ENCODE assay signal across 16 mouse cellular contexts in genomic region chr9:45471691-45472090, GRCm38 (mm10). TPM values are rescaled to one million over a fixed set of nuclear protein-coding genes. Genes with fewer than 3 reads are reported as not detected.
DNase-seq lines count a peak whose midpoint lies in the region; ATAC-seq lines count a peak whose summit lies in the region.
"Had no signal": no experiment of that assay in that cellular context is flagged by ENCODE, and none has a peak within 500 bp of the region (broad histone marks: within the 10 kb centered on the region; RNA-seq: fewer than 3 reads in every experiment).

No protein-coding gene starts in this region.

- H3K9me3 ChIP-seq in hindbrain, embryonic 12.5 days (replicated peaks), result no peaks in the 10 kb centered on the region
- H3K9me3 ChIP-seq in hindbrain, embryonic 10.5 days, result no peaks in the 10 kb centered on the region
- no peaks in the 10 kb centered on the region for H3K9me3 ChIP-seq in forebrain, embryonic 14.5 days (replicated peaks; ENCODE audit: control insufficient read depth, low read length)
- no peaks in the 10 kb centered on the region for H3K9me3 ChIP-seq in midbrain, embryonic 16.5 days (replicated peaks; ENCODE audit: control insufficient read depth, low read length, poor library complexity, severe bottlenecking)
- H3K9me3 ChIP-seq: G1E; neural tube, embryonic 12.5 days had no signal

- H3K4me3 ChIP-seq in hindbrain, embryonic 12.5 days, result no peak overlapping the region
- no peak overlapping the region for H3K4me3 ChIP-seq in hindbrain, embryonic 10.5 days
- no peak overlapping the region for H3K4me3 ChIP-seq in forebrain, embryonic 14.5 days (ENCODE audit: low read depth, low read length)
- H3K4me3 ChIP-seq in midbrain, embryonic 16.5 days (ENCODE audit: low read depth, low read length), result no peak overlapping the region
- H3K4me3 ChIP-seq: left cerebral cortex, adult 2 months; neural tube, embryonic 12.5 days had no signal

- 18% methylated on average over 9 of the region's 9 CpGs for WGBS in hindbrain, embryonic 12.5 days
- WGBS in hindbrain, embryonic 10.5 days, result 32% methylated on average over 9 of the region's 9 CpGs
- 10% methylated on average over 9 of the region's 9 CpGs for WGBS in forebrain, embryonic 14.5 days
- WGBS in midbrain, embryonic 16.5 days, result 18% methylated on average over 9 of the region's 9 CpGs

- 0 out of 2 replicates have a peak, but pooled peaks have one; percentile 19 for ATAC-seq in hindbrain, embryonic 12.5 days (ENCODE audit: low FRiP score)
- ATAC-seq in forebrain, embryonic 14.5 days, result peak; percentile 59
- ATAC-seq in midbrain, embryonic 16.5 days, result peak; percentile 62; the same call in 1 of the 2 replicates

- H3K36me3 ChIP-seq in hindbrain, embryonic 12.5 days, result no peaks in the 10 kb centered on the region
- no peaks in the 10 kb centered on the region for H3K36me3 ChIP-seq in hindbrain, embryonic 10.5 days
- H3K36me3 ChIP-seq in forebrain, embryonic 14.5 days (ENCODE audit: control insufficient read depth, insufficient read depth, low read length), result no peaks in the 10 kb centered on the region
- H3K36me3 ChIP-seq in midbrain, embryonic 16.5 days (ENCODE audit: control insufficient read depth, insufficient read depth, low read length), result no peaks in the 10 kb centered on the region
- H3K36me3 ChIP-seq: G1E; neural tube, embryonic 12.5 days had no signal

- H3K27me3 ChIP-seq in hindbrain, embryonic 12.5 days, result no peaks in the 10 kb centered on the region
- H3K27me3 ChIP-seq in hindbrain, embryonic 10.5 days (ENCODE audit: insufficient read depth, poor library complexity, severe bottlenecking), result no peaks in the 10 kb centered on the region
- no peaks in the 10 kb centered on the region for H3K27me3 ChIP-seq in forebrain, embryonic 14.5 days (replicated peaks; ENCODE audit: control insufficient read depth, insufficient read depth, low read length)
- H3K27me3 ChIP-seq in midbrain, embryonic 16.5 days (ENCODE audit: control insufficient read depth, insufficient read depth, low read depth, low read length), result no peaks in the 10 kb centered on the region
- H3K27me3 ChIP-seq: neural tube, embryonic 12.5 days had no signal

- no peak overlapping the region for H3K27ac ChIP-seq in hindbrain, embryonic 12.5 days
- H3K27ac ChIP-seq in hindbrain, embryonic 10.5 days, result no peak overlapping the region
- peak overlapping the region; percentile 88 for H3K27ac ChIP-seq in forebrain, embryonic 14.5 days (ENCODE audit: low read depth, low read length)
- peak overlapping the region; percentile 84 for H3K27ac ChIP-seq in midbrain, embryonic 16.5 days (ENCODE audit: low read length)
- H3K27ac ChIP-seq: liver, embryonic 14.5 days; neural tube, embryonic 12.5 days had no signal

- H3K4me2 ChIP-seq in hindbrain, embryonic 12.5 days (replicated peaks), result no peak overlapping the region
- H3K4me2 ChIP-seq in forebrain, embryonic 14.5 days (ENCODE audit: low read length), result no peak overlapping the region; the same call in 1 of the 2 replicates
- no peak overlapping the region for H3K4me2 ChIP-seq in midbrain, embryonic 16.5 days (ENCODE audit: low read length)
- H3K4me2 ChIP-seq: neural tube, embryonic 12.5 days had no signal

- H3K9ac ChIP-seq in hindbrain, embryonic 12.5 days, result no peak overlapping the region
- no peak overlapping the region for H3K9ac ChIP-seq in forebrain, embryonic 14.5 days (ENCODE audit: low read length)
- H3K9ac ChIP-seq in midbrain, embryonic 16.5 days (ENCODE audit: low read depth, low read length), result no peak overlapping the region
- H3K9ac ChIP-seq: liver, embryonic 14.5 days; neural tube, embryonic 12.5 days had no signal

- H3K4me1 ChIP-seq in hindbrain, embryonic 12.5 days, result peaks cover 12% of the 10 kb centered on the region
- peaks cover 11% of the 10 kb centered on the region for H3K4me1 ChIP-seq in hindbrain, embryonic 10.5 days (replicated peaks)
- H3K4me1 ChIP-seq in forebrain, embryonic 14.5 days (ENCODE audit: control insufficient read depth, insufficient read depth, low read length), result peaks cover 28% of the 10 kb centered on the region
- peaks cover 26% of the 10 kb centered on the region for H3K4me1 ChIP-seq in midbrain, embryonic 16.5 days (ENCODE audit: control insufficient read depth, insufficient read depth, low read length)
- H3K4me1 ChIP-seq: neural tube, embryonic 12.5 days had no signal

- no peak for DNase-seq in hindbrain, embryonic 10.5 days (ENCODE audit: low spot score)
- DNase-seq in R1 (ENCODE audit: low read depth, low spot score), result peak; percentile 17
- peak; percentile 50 for DNase-seq in forebrain, embryonic 14.5 days (ENCODE audit: low spot score)
- no peak for DNase-seq in ovary, postnatal 14 days (ENCODE audit: low spot score)
- no peak for DNase-seq in spleen, adult 18-20 months
- DNase-seq: adrenal gland, postnatal 10 days; B cell, adult 2 months; cerebellum, adult 9-10 months; lung, postnatal 10 days; thymus, postnatal 4 days had no signal

RNA-seq across cellular contexts. Expression of gene Dscaml1, which starts 45.3 kb away (rescaled TPM):
- 2.3 and 4.8 TPM in 2 replicates for polyA plus RNA-seq in hindbrain, embryonic 12.5 days (2016; fragmentation: Nextera tagmentation; extraction: Ambion mirVana)
- polyA plus RNA-seq in hindbrain, embryonic 10.5 days (2016; fragmentation: Nextera tagmentation; extraction: Ambion mirVana), result 0.78 and 0.92 TPM in 2 replicates
- polyA plus RNA-seq in forebrain, embryonic 14.5 days (2014; fragmentation: Nextera tagmentation; extraction: Ambion mirVana), result 11.3 and 15.0 TPM in 2 replicates
- 17.9 and 20.6 TPM in 2 replicates for polyA plus RNA-seq in midbrain, embryonic 16.5 days (2015; fragmentation: Nextera tagmentation; extraction: Ambion mirVana)
- polyA plus RNA-seq: G1E; liver, embryonic 14.5 days had no signal

Comparison
In these comparisons a context has a peak if more than half of its experiments do, and no peak if none do; other contexts are left out.
1. H3K27ac ChIP-seq: peak in forebrain, embryonic 14.5 days (single experiment) and midbrain, embryonic 16.5 days (single experiment); none in hindbrain, embryonic 12.5 days (single experiment) and hindbrain, embryonic 10.5 days (single experiment).
2. DNase-seq: peak in R1 (single experiment) and forebrain, embryonic 14.5 days (single experiment); none in hindbrain, embryonic 10.5 days (single experiment), ovary, postnatal 14 days (single experiment) and spleen, adult 18-20 months (0 of 2).
3. Peak in every context shown above with its lines, with median percentiles within 50 percentile points of each other: ATAC-seq.